Mouse (Mus musculus): ENCODE data around the gene Hist1h3c.
"Not testable (repeated sequence)": the region's sequence is repeated elsewhere in the genome, so short reads cannot be mapped to it uniquely, and the experiment has no call there.

The Hist1h3c gene

GRCm38 (mm10) chr13:23745381-23746161 lies at the start of gene Hist1h3c:
Gene Hist1h3c (minus strand): TSS chr13:23745602.
- no peaks in the 10 kb centered on the region for H3K27me3 ChIP-seq (ENCODE audit: insufficient read depth, low read length)
- no peak for TF ChIP-seq NANOG (IDR thresholded peaks at IDR 0.05; ENCODE audit: borderline replicate concordance, low read length)
- TF ChIP-seq POU5F1 (IDR thresholded peaks at IDR 0.05; ENCODE audit: borderline replicate concordance, low read length): no peak
- no peak for TF ChIP-seq CTCF (conservative IDR thresholded peaks at IDR 0.05; ENCODE audit: low read length)
- no peaks in the 10 kb centered on the region for H3K9me3 ChIP-seq (ENCODE audit: low read length)
- H3K4me1 ChIP-seq (replicated peaks; ENCODE audit: low read depth, low read length): peaks cover 46% of the 10 kb centered on the region
- H3K36me3 ChIP-seq (ENCODE audit: insufficient read depth, low read length): no peaks in the 10 kb centered on the region
- peak within 1 kb of the TSS; percentile 75 for H3K4me3 ChIP-seq (replicated peaks; ENCODE audit: low read length)

- Histone ChIP-seq H3K9me3 (ENCODE audit: low read length) (no peaks in the 10 kb centered on the region), H3K36me3 (ENCODE audit: insufficient read depth, low read length) (no peaks in the 10 kb centered on the region), H3K27me3 (ENCODE audit: insufficient read depth, low read length) (peaks cover 9% of the 10 kb centered on the region; the same call in 1 of the 2 replicates), H3K4me1 (replicated peaks; ENCODE audit: low read depth, low read length) (no peaks in the 10 kb centered on the region), H3K4me3 (replicated peaks; ENCODE audit: low read length) (no peak overlapping the region)
- TF ChIP-seq POU5F1 (IDR thresholded peaks at IDR 0.05; ENCODE audit: borderline replicate concordance, low read length): no peak
- peak; percentile 77 for TF ChIP-seq CTCF (conservative IDR thresholded peaks at IDR 0.05; ENCODE audit: low read length)
- TF ChIP-seq NANOG (IDR thresholded peaks at IDR 0.05; ENCODE audit: borderline replicate concordance, low read length): no peak
These were observed 47.1 kb upstream of the Hist1h3c start for GRCm38 (mm10) chr13:23792520-23792919.

- no peak for TF ChIP-seq CTCF (conservative IDR thresholded peaks at IDR 0.05; ENCODE audit: low read length)
- TF ChIP-seq POU5F1 (IDR thresholded peaks at IDR 0.05; ENCODE audit: borderline replicate concordance, low read length): no peak
- TF ChIP-seq NANOG (IDR thresholded peaks at IDR 0.05; ENCODE audit: borderline replicate concordance, low read length): no peak
- Histone ChIP-seq H3K27me3 (ENCODE audit: insufficient read depth, low read length) (no peaks in the 10 kb centered on the region), H3K9me3 (ENCODE audit: low read length) (0 out of 2 replicates have a peak, but pooled peaks cover 3% of the 10 kb centered on the region), H3K36me3 (ENCODE audit: insufficient read depth, low read length) (no peaks in the 10 kb centered on the region), H3K4me1 (replicated peaks; ENCODE audit: low read depth, low read length) (peaks cover 21% of the 10 kb centered on the region), H3K4me3 (replicated peaks; ENCODE audit: low read length) (no peak overlapping the region)
These were observed 33.6 kb upstream of the Hist1h3c start for GRCm38 (mm10) chr13:23779025-23779424.

GRCm38 (mm10) chr13:23778339-23778738 lies 32.9 kb upstream of the Hist1h3c start:
- no peak for TF ChIP-seq POU5F1 (IDR thresholded peaks at IDR 0.05; ENCODE audit: borderline replicate concordance, low read length)
- TF ChIP-seq NANOG (IDR thresholded peaks at IDR 0.05; ENCODE audit: borderline replicate concordance, low read length): no peak
- no peak for TF ChIP-seq CTCF (conservative IDR thresholded peaks at IDR 0.05; ENCODE audit: low read length)
- no peaks in the 10 kb centered on the region for H3K36me3 ChIP-seq (ENCODE audit: insufficient read depth, low read length)
- H3K4me1 ChIP-seq (replicated peaks; ENCODE audit: low read depth, low read length): peaks cover 25% of the 10 kb centered on the region
- 0 out of 2 replicates have a peak, but pooled peaks cover 3% of the 10 kb centered on the region for H3K9me3 ChIP-seq (ENCODE audit: low read length)
- H3K27me3 ChIP-seq (ENCODE audit: insufficient read depth, low read length): no peaks in the 10 kb centered on the region
- H3K4me3 ChIP-seq (replicated peaks; ENCODE audit: low read length): no peak overlapping the region

- Histone ChIP-seq H3K9me3 (ENCODE audit: low read length) (no peaks in the 10 kb centered on the region), H3K27me3 (ENCODE audit: insufficient read depth, low read length) (no peaks in the 10 kb centered on the region), H3K4me1 (replicated peaks; ENCODE audit: low read depth, low read length) (peaks cover 43% of the 10 kb centered on the region), H3K4me3 (replicated peaks; ENCODE audit: low read length) (no peak overlapping the region), H3K36me3 (ENCODE audit: insufficient read depth, low read length) (no peaks in the 10 kb centered on the region)
- TF ChIP-seq POU5F1 (IDR thresholded peaks at IDR 0.05; ENCODE audit: borderline replicate concordance, low read length) (no peak), CTCF (conservative IDR thresholded peaks at IDR 0.05; ENCODE audit: low read length) (no peak)
These were observed 27.3 kb upstream of the Hist1h3c start for GRCm38 (mm10) chr13:23772561-23773313.

GRCm38 (mm10) chr13:23769613-23770012 lies 24.2 kb upstream of the Hist1h3c start, which contains the start of gene Trim38:
Gene Trim38 (plus strand): TSS chr13:23769913.
- peaks cover 47% of the 10 kb centered on the region for H3K4me1 ChIP-seq (replicated peaks; ENCODE audit: low read depth, low read length)
- not testable (repeated sequence) for H3K27me3 ChIP-seq (ENCODE audit: insufficient read depth, low read length); H3K36me3 ChIP-seq (ENCODE audit: insufficient read depth, low read length); H3K4me3 ChIP-seq (replicated peaks; ENCODE audit: low read length); H3K9me3 ChIP-seq (ENCODE audit: low read length)

GRCm38 (mm10) chr13:23768834-23769397 lies 23.5 kb upstream of the Hist1h3c start:
- H3K27me3 ChIP-seq (ENCODE audit: insufficient read depth, low read length): no peaks in the 10 kb centered on the region
- no peaks in the 10 kb centered on the region for H3K36me3 ChIP-seq (ENCODE audit: insufficient read depth, low read length)
- TF ChIP-seq CTCF (conservative IDR thresholded peaks at IDR 0.05; ENCODE audit: low read length) (no peak), POU5F1 (IDR thresholded peaks at IDR 0.05; ENCODE audit: borderline replicate concordance, low read length) (no peak), NANOG (IDR thresholded peaks at IDR 0.05; ENCODE audit: borderline replicate concordance, low read length) (no peak)
- H3K9me3 ChIP-seq (ENCODE audit: low read length): no peaks in the 10 kb centered on the region
- peaks cover 54% of the 10 kb centered on the region for H3K4me1 ChIP-seq (replicated peaks; ENCODE audit: low read depth, low read length)
- H3K4me3 ChIP-seq (replicated peaks; ENCODE audit: low read length): no peak overlapping the region

- H3K9me3 ChIP-seq (ENCODE audit: low read length): no peaks in the 10 kb centered on the region
- peaks cover 40% of the 10 kb centered on the region for H3K4me1 ChIP-seq (replicated peaks; ENCODE audit: low read depth, low read length)
- H3K27me3 ChIP-seq (ENCODE audit: insufficient read depth, low read length): no peaks in the 10 kb centered on the region
- TF ChIP-seq NANOG (IDR thresholded peaks at IDR 0.05; ENCODE audit: borderline replicate concordance, low read length) (no peak), CTCF (conservative IDR thresholded peaks at IDR 0.05; ENCODE audit: low read length) (no peak), POU5F1 (IDR thresholded peaks at IDR 0.05; ENCODE audit: borderline replicate concordance, low read length) (no peak)
- no peaks in the 10 kb centered on the region for H3K36me3 ChIP-seq (ENCODE audit: insufficient read depth, low read length)
- H3K4me3 ChIP-seq (replicated peaks; ENCODE audit: low read length): no peak overlapping the region
These were observed 21.4 kb upstream of the Hist1h3c start for GRCm38 (mm10) chr13:23766772-23767171.

Measured in E14TG2a.4 (cell line).